Mouse (Mus musculus): ENCODE measurements at regions not wholly inside any gene's neighbourhood (a gene's known extent, or its start where the extent isn't known, plus 50 kb on each side); places are given as distances from the start of the nearest gene placed in this dataset.
A peak's percentile ranks its signal among the peaks of the same experiment; 100 is the strongest.

DNA sequence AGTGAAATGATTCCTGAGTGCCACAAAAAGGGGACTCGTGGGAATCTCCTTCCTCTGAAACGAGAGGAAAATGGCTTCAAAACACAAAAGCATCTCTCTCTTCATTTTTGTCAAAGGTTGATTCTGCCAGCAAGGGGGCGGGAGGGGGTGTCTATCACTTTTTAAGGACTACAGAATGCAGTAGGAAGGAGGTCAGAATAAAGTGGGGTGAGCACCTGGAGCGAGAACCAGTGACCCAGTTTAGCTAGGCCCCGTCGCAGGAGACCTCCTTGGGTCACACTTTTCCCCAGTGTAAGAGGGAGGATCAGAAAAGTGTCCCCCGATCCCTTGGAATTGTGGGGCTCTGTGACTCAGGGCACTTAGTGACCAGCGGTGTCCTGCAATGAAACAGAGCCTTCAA is 133.1 kb downstream of the Tgfb2 start:
- H3K4me1 ChIP-seq (ENCODE audit: control insufficient read depth, insufficient read depth, low read length): peaks cover 5% of the 10 kb centered on the region; the same call in 1 of the 2 replicates
- DNase-seq: no peak
- H3K4me3 ChIP-seq (replicated peaks; ENCODE audit: extremely low read depth, low read depth, low read length): no peak overlapping the region
- 96% methylated on average over 8 of the region's 8 CpGs for WGBS
- TF ChIP-seq CTCF (IDR thresholded peaks at IDR 0.05; ENCODE audit: insufficient read depth, low read length) (no peak), POLR2A (IDR thresholded peaks at IDR 0.05; ENCODE audit: borderline replicate concordance, extremely low read depth, low read depth, low read length) (no peak)

DNA sequence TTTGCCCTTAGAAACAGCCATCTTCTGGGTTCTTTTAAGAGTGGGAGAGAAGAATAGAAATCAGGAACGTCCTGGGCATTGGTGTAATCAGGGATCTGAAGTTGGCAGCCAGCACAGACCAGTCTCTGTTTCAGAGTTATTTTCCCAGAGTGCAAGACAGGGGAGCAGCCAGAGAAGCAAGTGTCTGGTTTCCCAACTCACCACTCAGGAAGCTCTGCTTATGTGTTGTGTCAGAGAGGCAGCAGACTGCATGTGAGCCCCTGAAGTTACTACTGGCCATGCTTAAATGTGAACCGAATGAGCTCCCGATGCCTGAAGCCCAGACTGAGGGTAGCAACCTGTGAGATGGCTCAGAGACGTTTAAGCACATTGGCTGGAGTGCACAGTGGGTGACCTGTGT is 133.7 kb downstream of the Tgfb2 start:
- Histone ChIP-seq H3K4me3 (replicated peaks; ENCODE audit: extremely low read depth, low read depth, low read length) (no peak overlapping the region), H3K4me1 (ENCODE audit: control insufficient read depth, insufficient read depth, low read length) (peaks cover 8% of the 10 kb centered on the region)
- WGBS: 63% methylated on average over 4 of the region's 4 CpGs
- no peak for DNase-seq
- TF ChIP-seq POLR2A (IDR thresholded peaks at IDR 0.05; ENCODE audit: borderline replicate concordance, extremely low read depth, low read depth, low read length) (no peak), CTCF (IDR thresholded peaks at IDR 0.05; ENCODE audit: insufficient read depth, low read length) (no peak)

DNA sequence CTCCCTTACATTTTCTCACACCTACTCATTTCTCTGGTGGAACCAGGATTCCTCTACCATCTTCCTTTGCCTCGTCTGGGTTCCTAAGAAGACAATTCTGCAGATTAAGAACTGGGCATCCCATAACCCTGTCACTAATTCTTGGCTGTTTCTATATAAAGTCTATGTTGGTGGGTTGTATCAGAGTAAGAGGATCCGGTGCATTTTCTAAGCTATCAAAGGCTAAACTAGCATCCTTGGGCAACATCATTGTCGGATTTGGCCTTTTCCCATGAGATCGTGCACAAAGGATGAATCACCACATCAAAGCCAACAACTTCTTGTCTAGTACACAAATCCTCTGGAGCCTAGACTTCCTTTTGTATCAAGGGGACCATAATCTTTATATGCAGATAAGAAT is 137.3 kb downstream of the Tgfb2 start:
- peaks cover 9% of the 10 kb centered on the region for H3K4me1 ChIP-seq (ENCODE audit: control insufficient read depth, insufficient read depth, low read length)
- no peak overlapping the region for H3K4me3 ChIP-seq (replicated peaks; ENCODE audit: extremely low read depth, low read depth, low read length)
- no peak for DNase-seq
- no peak for TF ChIP-seq CTCF (IDR thresholded peaks at IDR 0.05; ENCODE audit: insufficient read depth, low read length)
- TF ChIP-seq POLR2A (IDR thresholded peaks at IDR 0.05; ENCODE audit: borderline replicate concordance, extremely low read depth, low read depth, low read length): no peak
- 67% methylated on average over 4 of the region's 4 CpGs for WGBS

DNA sequence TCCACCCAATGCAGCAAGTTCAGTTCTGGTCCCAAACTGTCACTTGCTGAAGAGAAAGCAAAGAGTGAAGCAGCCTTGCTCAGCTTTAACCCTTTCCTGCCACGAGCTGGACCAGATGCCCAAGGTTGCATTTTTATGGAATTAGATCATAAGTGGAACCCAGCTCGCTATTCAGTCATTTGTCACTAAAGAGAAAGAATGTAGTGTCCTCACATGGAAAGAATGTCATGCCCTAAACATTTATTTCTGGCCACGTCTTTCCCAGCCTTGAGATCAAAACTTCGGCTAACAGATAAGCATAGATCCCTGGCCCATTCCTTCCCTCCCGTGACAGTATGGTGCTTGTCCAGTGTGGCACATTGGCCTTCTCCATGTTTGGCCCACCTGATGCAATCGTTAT is 137.7 kb downstream of the Tgfb2 start:
- DNase-seq: no peak
- 35% methylated on average over 6 of the region's 6 CpGs for WGBS
- TF ChIP-seq POLR2A (IDR thresholded peaks at IDR 0.05; ENCODE audit: borderline replicate concordance, extremely low read depth, low read depth, low read length) (no peak), CTCF (IDR thresholded peaks at IDR 0.05; ENCODE audit: insufficient read depth, low read length) (no peak)
- Histone ChIP-seq H3K4me3 (replicated peaks; ENCODE audit: extremely low read depth, low read depth, low read length) (no peak overlapping the region), H3K4me1 (ENCODE audit: control insufficient read depth, insufficient read depth, low read length) (peaks cover 9% of the 10 kb centered on the region)

DNA sequence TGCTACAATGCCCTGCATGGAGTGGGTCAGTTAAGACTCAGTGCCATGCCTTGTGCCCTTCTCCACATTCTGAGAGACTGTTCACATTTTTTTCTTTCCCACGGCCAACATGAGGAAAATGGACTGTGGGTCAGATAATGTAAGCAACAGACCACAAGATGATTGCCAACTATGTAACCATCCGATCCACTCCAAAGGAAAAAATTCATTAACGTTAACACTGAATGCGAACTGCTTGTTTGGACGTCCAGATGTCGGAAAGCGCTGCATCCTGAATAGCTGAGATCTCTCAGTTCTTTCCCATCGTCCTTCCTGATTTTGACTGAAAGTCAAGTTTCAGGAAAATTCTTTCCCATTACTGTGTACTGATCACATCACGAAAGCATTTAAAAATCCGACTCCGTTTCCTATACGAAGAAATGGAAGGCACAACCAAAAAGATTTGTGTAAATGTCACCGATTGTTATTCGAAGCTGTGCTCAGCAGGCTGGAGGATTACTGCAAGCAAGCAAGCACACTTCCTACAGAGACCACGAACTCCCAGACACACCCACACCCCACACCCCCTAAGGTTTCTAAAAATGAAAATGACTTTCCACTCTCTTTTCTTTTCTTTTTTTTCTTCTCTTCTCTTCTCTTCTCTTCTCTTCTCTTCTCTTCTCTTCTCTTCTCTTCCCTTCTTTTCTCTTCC is 138.5 kb downstream of the Tgfb2 start:
- WGBS: 11% methylated on average over 15 of the region's 15 CpGs
- Histone ChIP-seq H3K4me3 (replicated peaks; ENCODE audit: extremely low read depth, low read depth, low read length) (peak overlapping the region; percentile 23), H3K4me1 (ENCODE audit: control insufficient read depth, insufficient read depth, low read length) (peaks cover 9% of the 10 kb centered on the region)
- TF ChIP-seq POLR2A (IDR thresholded peaks at IDR 0.05; ENCODE audit: borderline replicate concordance, extremely low read depth, low read depth, low read length): no peak
- TF ChIP-seq CTCF (IDR thresholded peaks at IDR 0.05; ENCODE audit: insufficient read depth, low read length): no peak
- no peak for DNase-seq

DNA sequence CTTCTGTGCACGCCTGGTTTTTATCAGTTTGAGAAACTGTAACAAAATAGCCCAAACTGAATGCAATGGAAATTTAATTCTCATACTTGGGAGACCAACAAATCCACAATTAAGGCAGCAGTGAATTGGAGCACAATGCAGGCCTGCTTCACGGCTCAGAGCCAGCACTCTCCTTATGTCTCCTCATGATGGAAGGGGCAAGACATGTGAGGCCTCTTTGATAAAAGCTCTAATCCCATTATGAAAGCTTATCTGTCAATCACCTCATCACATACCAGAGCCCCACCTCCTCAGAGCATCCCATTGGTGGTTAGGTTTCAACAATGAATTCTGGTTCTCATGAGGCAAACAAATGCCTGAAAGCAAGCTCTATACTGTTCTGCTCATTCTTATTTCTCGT is 143.8 kb downstream of the Tgfb2 start:
- TF ChIP-seq POLR2A (IDR thresholded peaks at IDR 0.05; ENCODE audit: borderline replicate concordance, extremely low read depth, low read depth, low read length) (no peak), CTCF (IDR thresholded peaks at IDR 0.05; ENCODE audit: insufficient read depth, low read length) (no peak)
- WGBS: 80% methylated on average over 3 of the region's 3 CpGs
- Histone ChIP-seq H3K4me3 (replicated peaks; ENCODE audit: extremely low read depth, low read depth, low read length) (no peak overlapping the region), H3K4me1 (ENCODE audit: control insufficient read depth, insufficient read depth, low read length) (peaks cover 2% of the 10 kb centered on the region)
- no peak for DNase-seq

DNA sequence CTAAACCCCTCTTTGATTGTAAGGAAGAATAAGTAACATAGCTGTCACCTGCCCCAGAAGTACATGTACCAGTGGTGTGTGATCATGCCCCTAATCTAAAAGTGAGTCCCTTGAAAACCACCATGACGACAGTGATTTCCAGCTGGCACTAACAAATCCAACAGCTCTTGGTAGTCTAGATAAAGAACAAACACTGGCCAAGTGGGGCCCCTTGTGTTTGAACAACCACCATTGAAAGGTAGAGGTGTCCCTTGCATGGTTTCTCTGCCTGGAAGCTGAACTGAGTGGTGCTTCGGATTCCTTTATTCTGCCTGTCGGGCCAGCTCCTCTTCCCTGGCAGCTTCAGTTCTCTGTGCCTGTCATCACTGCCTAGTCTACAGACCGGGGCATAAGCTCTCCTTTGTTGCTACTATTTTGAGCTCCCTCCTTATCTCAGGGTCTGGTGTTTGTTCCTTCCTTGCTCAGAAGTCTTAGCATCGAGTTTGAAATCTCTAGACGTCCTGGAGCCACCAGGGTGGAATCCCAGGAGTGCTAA is 150.3 kb downstream of the Tgfb2 start:
- no peak for DNase-seq
- WGBS: 26% methylated on average over 6 of the region's 6 CpGs
- TF ChIP-seq CTCF (IDR thresholded peaks at IDR 0.05; ENCODE audit: insufficient read depth, low read length) (no peak), POLR2A (IDR thresholded peaks at IDR 0.05; ENCODE audit: borderline replicate concordance, extremely low read depth, low read depth, low read length) (no peak)
- H3K4me3 ChIP-seq (replicated peaks; ENCODE audit: extremely low read depth, low read depth, low read length): no peak overlapping the region
- peaks cover 3% of the 10 kb centered on the region for H3K4me1 ChIP-seq (ENCODE audit: control insufficient read depth, insufficient read depth, low read length)

DNA sequence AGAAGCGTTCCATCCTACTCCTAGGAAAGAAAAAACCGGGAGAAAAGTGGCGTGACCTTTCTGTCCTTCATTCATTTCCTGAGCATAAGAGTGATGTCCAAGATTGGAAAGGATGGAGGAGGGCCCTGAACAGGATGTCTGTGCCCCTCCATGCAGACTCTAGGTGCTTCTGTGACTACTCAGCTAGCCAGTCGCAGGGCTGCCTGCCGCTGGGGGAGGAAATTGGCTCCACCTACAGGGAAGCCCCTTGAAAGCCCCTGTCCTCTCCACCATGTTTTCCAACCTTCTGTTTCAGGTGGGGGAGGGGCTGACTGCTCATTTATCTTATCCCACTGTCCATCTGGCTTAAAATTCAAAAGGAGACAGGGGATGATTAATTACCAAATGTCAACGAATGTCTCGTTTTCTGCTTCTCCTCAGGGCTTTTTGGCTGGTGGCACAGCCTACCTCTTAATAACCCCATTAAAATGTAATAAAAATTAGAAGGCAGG is 151.2 kb downstream of the Tgfb2 start:
- peaks cover 3% of the 10 kb centered on the region for H3K4me1 ChIP-seq (ENCODE audit: control insufficient read depth, insufficient read depth, low read length)
- WGBS: 64% methylated on average over 7 of the region's 7 CpGs
- no peak for DNase-seq
- H3K4me3 ChIP-seq (replicated peaks; ENCODE audit: extremely low read depth, low read depth, low read length): no peak overlapping the region
- no peak for TF ChIP-seq CTCF (IDR thresholded peaks at IDR 0.05; ENCODE audit: insufficient read depth, low read length)
- TF ChIP-seq POLR2A (IDR thresholded peaks at IDR 0.05; ENCODE audit: borderline replicate concordance, extremely low read depth, low read depth, low read length): no peak

DNA sequence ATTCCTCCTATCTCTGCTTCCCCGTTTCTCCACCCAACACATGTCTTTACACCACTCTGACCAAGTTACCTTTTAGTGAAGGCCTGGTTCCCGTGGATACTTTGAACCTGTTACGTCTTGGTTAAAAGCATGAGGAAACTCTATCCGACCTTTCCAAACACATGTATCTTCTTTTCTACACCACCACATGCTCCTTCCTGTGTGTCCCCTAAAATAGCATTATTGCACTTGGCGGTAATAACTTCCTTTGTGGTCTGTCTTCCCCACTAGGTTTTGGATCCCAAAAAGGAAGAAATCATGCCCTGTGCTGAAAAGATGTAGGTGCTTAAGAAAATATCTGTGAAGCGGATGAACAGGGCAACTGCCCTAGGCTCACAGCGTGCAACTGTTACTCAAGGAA is 153.1 kb downstream of the Tgfb2 start:
- no peak for DNase-seq

More for the DNA sequence above, 153.1 kb downstream of the Tgfb2 start:
- H3K4me1 ChIP-seq (ENCODE audit: control insufficient read depth, insufficient read depth, low read length): peaks cover 3% of the 10 kb centered on the region
- no peak for TF ChIP-seq POLR2A (IDR thresholded peaks at IDR 0.05; ENCODE audit: borderline replicate concordance, extremely low read depth, low read depth, low read length)
- TF ChIP-seq CTCF (IDR thresholded peaks at IDR 0.05; ENCODE audit: insufficient read depth, low read length): no peak
- WGBS: 69% methylated on average over 7 of the region's 7 CpGs
- H3K4me3 ChIP-seq (replicated peaks; ENCODE audit: extremely low read depth, low read depth, low read length): no peak overlapping the region

Measured in lung, adult 2 months (tissue).